Mouse (Mus musculus): ENCODE measurements at regions not wholly inside any gene's neighbourhood (a gene's known extent, or its start where the extent isn't known, plus 50 kb on each side); places are given as distances from the start of the nearest gene placed in this dataset.

DNA sequence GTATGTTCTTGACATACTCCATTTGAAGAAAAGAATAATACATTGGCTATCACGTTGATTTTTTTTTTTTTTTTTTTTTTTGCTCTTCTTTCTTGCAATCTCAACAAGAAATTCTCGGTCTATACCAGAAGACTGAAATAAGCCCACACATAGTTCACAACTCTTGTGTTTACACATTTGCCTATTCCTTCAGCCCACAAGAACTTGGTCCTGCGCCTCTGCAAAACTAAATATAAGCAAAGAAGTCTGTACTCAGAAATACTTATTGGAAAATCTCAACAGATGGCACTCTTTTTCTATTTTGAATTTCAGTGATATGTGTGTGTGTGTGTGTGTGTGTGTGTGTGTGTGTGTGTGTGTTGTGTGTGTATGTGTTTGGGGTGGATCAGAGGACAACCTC, 376.4 kb downstream of the Lmo7 start:
- H3K27ac ChIP-seq: no peak overlapping the region
- intact Hi-C loops (cut with DNase I): no loop called here
- no peak overlapping the region for H3K4me3 ChIP-seq
- DNase-seq: no peak
- no peak for TF ChIP-seq CTCF (IDR thresholded peaks at IDR 0.05)

DNA sequence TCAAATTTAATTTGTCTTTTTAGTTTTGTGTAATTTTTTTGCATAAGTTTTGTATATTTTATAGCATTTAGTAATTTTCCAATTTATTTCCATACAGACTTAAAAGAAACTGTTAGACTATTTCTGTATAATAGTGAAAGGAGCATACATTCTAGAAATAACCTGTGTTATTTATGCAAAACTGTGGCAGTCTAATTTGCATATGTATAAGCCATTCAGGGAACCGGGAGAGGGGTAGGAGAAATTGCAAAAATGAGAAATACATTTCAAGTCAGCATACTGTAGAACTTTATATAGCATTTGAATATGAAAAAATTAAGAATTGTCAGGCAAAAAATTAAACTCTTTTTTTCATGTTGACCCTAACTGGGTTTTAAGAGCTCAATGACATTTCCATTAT, 364.3 kb downstream of the Lmo7 start:
- Histone ChIP-seq H3K4me3 (no peak overlapping the region), H3K27ac (no peak overlapping the region)
- intact Hi-C loops (cut with DNase I): no loop called here
- no peak for DNase-seq
- TF ChIP-seq CTCF (IDR thresholded peaks at IDR 0.05): no peak

DNA sequence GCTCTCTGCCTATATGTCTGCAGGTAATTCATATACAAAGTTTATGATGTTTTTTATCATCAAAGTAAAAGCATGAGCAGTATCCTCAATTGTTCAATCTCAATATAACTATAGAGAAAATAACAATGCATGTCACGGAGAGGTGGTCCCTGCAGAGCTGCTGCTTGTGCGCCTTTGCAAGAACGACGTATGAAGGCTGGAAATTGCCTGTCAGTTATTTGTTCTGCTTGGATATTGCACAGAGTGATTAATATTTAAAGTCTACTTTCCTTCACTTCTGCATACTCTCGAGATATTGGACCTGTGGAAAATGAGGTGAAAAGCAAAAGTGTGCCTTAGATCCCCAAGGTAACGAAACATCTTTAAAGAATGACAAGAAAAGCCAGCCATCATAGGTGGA, 362.8 kb downstream of the Lmo7 start:
- TF ChIP-seq CTCF (IDR thresholded peaks at IDR 0.05): no peak
- intact Hi-C loops (cut with DNase I): no loop called here
- no peak overlapping the region for H3K4me3 ChIP-seq
- DNase-seq: no peak
- H3K27ac ChIP-seq: no peak overlapping the region

DNA sequence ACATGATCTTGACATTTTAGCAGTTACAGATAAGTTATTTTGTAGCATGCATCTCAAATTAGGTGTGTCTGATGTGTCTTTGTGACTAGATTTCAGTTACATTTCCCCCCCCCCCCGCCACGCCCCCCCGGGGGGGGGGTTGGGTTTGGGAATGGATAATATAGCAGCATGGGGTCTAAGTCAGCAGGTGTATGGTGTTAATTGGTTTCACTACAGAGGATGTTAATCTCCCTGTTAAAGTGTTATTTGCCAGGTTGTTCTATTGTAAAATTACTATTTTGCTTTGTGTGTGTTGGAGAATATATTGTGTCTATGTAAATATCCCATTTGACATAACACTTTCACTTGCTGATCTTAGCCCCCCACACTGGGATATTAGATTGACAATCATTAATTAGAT, 319.2 kb downstream of the Lmo7 start:
- Histone ChIP-seq H3K27ac (no peak overlapping the region), H3K4me3 (no peak overlapping the region)
- intact Hi-C loops (cut with DNase I): no loop called here
- no peak for DNase-seq
- no peak for TF ChIP-seq CTCF (IDR thresholded peaks at IDR 0.05)

DNA sequence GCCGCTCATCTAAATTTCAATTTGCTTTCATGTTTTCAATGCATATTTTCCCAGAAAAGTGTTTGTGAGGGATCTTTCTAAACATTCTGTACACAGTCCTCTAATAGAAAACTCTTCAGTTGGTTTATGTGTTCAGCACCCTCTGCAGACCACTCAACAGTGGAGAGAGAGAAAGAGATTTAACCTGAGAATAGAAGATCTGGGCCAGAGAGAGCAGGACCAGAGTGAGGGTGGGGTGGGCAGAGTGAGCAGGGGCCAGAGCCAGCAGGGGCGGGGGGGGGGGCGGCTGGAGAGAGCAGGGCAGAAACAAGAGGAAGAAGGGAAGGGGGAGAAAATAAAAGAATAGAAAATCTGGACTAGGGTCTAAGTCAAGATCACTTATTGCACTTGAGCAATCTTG, 318.7 kb downstream of the Lmo7 start:
- intact Hi-C loops (cut with DNase I): no loop called here
- DNase-seq: no peak
- Histone ChIP-seq H3K27ac (no peak overlapping the region), H3K4me3 (no peak overlapping the region)
- TF ChIP-seq CTCF (IDR thresholded peaks at IDR 0.05): no peak

DNA sequence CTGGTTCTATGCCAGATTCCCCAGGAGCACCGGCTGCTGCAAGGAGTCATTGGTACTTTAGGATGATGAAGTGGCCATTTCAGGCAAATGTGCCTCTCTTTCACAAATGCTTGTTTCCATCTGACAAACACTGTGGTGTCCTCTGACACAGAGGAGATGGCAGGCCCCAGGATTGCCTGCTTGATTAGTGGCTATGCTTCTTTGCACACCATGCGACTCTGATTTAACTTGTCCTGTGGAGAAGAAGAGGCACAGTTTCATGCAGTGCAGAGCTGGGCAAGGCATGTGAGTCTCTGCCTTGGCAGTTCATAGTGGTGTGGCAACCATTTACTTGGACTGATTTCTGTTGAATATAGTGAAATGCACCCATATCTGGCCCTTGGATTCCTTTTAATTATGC, 308.4 kb downstream of the Lmo7 start:
- no peak for TF ChIP-seq CTCF (IDR thresholded peaks at IDR 0.05)
- no peak for DNase-seq
- no peak overlapping the region for H3K4me3 ChIP-seq
- intact Hi-C loops (cut with DNase I): no loop called here
- no peak overlapping the region for H3K27ac ChIP-seq

DNA sequence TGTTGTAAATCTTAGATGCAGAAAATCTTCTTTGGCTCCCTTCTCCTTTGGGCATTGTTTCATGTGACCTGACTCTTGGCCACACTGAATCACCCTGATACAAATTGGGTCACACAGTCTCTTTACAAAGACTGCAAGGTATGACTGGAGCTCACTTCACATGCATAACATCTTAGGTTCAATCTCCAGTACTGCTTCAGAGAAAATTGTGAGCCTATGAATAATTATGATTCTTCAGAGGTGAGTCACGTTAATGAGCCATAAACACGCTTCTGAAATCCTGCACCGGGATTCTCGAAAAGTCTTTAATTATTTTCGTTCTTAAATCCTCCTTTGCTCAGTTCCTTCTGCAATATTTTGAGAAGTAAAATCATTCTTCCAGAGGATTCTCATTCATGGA, 307.7 kb downstream of the Lmo7 start:
- TF ChIP-seq CTCF (IDR thresholded peaks at IDR 0.05): no peak
- H3K4me3 ChIP-seq: no peak overlapping the region
- intact Hi-C loops (cut with DNase I): no loop called here

DNA sequence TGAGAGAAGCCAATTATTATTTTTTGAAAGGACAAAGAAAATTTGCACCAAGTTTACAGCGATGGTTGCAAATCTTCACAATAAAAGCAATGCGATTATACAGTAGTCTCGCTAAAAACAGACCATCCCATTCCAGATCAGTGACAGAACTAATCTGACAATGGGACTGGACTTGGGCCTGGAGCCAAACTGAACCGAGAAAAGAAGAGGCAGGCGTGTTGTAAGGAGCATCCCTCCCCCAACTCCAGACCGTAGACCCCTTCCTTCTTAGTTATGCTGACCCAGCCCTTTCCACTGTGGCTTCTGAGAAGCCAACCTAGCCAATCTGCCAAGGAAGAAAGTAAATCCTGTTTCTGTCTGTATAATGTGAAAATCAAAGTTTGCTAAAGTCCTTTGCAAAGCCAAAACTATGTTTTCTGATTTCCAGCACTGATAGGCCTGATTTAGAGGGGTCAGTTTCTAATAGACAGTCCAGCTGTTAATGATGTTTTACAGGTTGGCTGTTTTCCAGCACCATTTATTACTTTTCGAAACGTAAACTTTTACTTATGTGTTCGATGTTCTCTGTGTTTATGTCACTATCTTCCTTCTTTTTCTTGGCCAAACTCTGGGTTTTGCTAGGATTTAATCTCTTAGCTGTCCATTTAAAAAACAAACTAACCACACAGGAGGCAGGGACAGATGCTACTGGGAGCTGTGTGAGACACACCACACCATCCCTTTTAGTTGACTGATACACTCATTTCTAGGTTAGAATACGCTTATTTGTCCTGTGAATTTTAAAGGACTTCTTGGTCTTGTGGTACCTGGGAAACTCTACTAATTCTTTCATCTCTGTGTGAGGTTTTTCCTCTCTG, 301.5 kb downstream of the Lmo7 start:
- intact Hi-C loops (cut with DNase I): no loop called here

More for the DNA sequence above, 307.7 kb downstream of the Lmo7 start:
- H3K27ac ChIP-seq: no peak overlapping the region
- no peak for DNase-seq

DNA sequence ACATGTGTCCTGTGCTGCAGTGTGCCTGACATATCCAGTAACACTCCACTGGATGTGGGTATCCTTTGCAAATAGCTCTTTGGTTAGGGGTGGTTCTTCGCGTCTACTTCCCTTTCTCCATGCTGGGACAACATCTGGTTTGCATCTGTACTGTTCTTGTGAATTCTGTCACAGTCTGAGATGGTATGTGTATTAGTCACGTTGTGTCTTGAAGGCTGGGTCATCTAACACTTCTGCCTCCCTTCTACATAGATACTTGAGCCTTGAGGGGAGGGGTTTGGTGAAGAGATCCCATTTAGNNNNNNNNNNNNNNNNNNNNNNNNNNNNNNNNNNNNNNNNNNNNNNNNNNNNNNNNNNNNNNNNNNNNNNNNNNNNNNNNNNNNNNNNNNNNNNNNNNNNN, 294.9 kb downstream of the Lmo7 start:
- TF ChIP-seq CTCF (IDR thresholded peaks at IDR 0.05): no peak
- Histone ChIP-seq H3K4me3 (no peak overlapping the region), H3K27ac (no peak overlapping the region)
- DNase-seq: no peak
- intact Hi-C loops (cut with DNase I): no loop called here

More for the DNA sequence above, 301.5 kb downstream of the Lmo7 start:
- no peak overlapping the region for H3K27ac ChIP-seq
- TF ChIP-seq CTCF (IDR thresholded peaks at IDR 0.05): no peak
- DNase-seq: no peak
- no peak overlapping the region for H3K4me3 ChIP-seq

DNA sequence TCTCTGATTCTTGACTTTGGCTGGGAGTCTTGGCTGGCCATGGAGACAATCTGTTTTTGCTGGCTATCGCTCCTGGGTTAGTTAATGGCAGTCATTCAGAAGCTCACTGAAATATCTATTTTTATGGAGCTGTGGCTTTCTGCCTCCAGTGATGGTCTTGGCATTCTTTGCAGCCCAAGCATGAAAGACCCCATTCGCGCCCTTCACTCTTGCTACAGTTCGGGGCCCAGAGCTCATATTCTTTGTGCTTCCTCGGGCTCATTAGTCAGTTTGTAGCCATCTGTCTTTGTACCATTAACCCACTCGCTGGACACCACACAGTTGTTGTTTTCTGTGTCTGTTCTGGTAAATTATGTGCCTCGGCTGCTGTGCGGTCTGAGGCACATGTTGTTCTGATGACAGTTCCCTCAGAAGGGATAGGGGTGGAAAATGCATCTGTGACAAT, 290.4 kb downstream of the Lmo7 start:
- DNase-seq: peak; percentile 23
- Histone ChIP-seq H3K27ac (no peak overlapping the region), H3K4me3 (no peak overlapping the region)
- TF ChIP-seq CTCF (IDR thresholded peaks at IDR 0.05): no peak
- intact Hi-C loops (cut with DNase I): no loop called here

DNA sequence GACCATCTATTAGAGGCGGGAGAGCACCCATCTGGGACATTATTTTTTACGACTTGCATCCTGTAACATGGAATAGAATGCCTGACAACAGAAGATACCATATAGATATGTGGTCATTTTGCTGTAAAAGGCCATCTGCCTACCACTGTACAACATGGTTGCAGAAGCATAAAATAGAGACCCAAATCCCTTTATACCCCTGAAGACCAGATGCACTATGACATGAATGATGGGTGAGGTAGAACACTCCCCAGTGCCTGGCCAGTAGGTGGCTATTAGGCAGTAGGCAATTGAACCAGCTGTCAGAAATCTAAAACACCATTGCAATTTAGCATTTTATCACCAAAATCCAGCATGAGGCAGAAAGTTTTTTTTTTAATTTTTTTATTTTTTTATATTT, 289.6 kb downstream of the Lmo7 start:
- no peak for DNase-seq
- Histone ChIP-seq H3K4me3 (no peak overlapping the region), H3K27ac (no peak overlapping the region)
- intact Hi-C loops (cut with DNase I): no loop called here
- TF ChIP-seq CTCF (IDR thresholded peaks at IDR 0.05): no peak

DNA sequence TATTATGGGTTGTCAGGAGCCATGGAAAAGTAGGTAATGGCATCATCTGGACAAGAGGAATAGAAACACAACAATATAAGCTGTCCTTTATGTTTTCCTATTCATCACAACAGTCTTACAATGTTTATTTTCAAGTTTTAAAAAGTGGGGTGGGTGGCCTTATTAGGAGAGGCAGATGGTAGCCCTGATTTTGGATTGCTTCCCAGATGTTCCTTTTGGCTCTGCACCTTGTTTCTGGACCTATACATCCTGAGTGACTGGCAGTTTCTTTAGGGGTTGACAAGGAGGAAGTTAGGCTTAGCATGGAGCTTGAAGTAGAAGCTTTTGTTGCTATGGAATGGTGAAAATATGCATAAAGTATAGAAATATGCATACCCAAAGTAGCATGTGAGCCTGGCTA, 286.8 kb downstream of the Lmo7 start:
- intact Hi-C loops (cut with DNase I): no loop called here
- Histone ChIP-seq H3K27ac (no peak overlapping the region), H3K4me3 (no peak overlapping the region)
- DNase-seq: no peak
- no peak for TF ChIP-seq CTCF (IDR thresholded peaks at IDR 0.05)

DNA sequence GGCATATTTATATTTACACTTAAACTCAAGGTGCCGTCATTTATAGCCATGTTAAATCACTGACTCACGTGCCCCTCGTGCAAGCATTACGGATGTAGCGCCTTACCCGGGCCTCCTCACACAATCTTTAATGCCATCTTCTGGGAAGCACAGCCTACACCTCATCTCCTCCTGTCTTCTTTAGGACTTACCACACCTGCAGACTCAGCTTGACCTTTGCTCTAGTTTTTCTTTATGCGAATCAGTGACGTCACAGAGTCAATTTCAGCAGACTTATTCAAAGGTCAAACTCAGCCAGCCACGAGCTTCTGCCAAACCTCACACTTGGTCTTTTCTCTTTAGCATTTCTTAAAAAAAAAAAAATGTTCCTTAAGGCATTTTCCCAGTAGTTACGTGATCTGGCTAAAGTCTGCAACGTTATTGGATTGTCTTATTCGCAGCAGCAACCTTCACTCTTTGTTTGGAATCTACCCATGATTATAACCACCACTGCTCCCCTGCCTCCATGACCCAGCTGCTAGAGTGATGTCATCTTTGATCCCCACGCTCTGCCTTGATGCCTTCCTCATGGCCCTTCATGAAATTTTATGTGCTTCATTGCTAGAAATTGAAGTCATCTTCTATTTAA, 285.3 kb downstream of the Lmo7 start:
- DNase-seq: no peak
- intact Hi-C loops (cut with DNase I): no loop called here
- TF ChIP-seq CTCF (IDR thresholded peaks at IDR 0.05): no peak
- Histone ChIP-seq H3K27ac (no peak overlapping the region), H3K4me3 (no peak overlapping the region)

DNA sequence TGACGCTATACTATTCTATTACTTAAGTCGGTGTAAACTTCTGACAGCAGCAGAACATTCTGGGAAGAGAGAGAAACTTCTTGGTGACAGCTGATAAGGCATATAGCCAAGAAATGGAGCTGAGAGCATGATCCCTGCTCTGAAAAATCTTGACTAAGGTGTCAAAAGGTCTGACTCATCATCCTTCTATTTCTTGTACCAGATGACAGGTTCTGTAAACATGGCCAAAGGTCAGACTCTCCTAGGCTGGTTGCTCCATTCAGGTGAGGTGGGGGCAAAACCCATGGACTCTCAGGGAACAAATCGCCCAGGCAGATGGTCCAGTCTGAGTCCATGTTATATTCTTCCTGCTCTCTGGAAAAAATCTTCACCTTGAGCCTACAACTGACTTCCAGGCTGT, 283.5 kb downstream of the Lmo7 start:
- peak; percentile 21 for DNase-seq
- intact Hi-C loops (cut with DNase I): no loop called here
- H3K27ac ChIP-seq: peak overlapping the region; percentile 43
- no peak for TF ChIP-seq CTCF (IDR thresholded peaks at IDR 0.05)
- H3K4me3 ChIP-seq: no peak overlapping the region
